Mouse (Mus musculus) spleen, postnatal 36 days (tissue): ENCODE data around the gene Nfkbia.

Source experiments
- DNase-seq, 2 experiments: peaks; one replicate each; pipeline ENCODE4 v3.0.0; 2022; ENCODE audit warnings: low spot score in 2 of 2, mixed read lengths in 1 of 2

Nfkbia gene

GRCm38 (mm10) chr12:55442861-55443850 is 49.3 kb downstream of the Nfkbia start:
- DNase-seq: peak; percentile 45 to 50

- no peak for DNase-seq
Measured at GRCm38 (mm10) chr12:55442245-55442644, 50.2 kb downstream of the Nfkbia start.

- no peak for DNase-seq
Measured at GRCm38 (mm10) chr12:55440416-55440815, 52.0 kb downstream of the Nfkbia start.
